Mouse (Mus musculus) kidney, adult 8-10 months (tissue): ENCODE measurements around the gene Ccdc92.

Experiments used
- DNase-seq, 2 experiments: peaks; one replicate each; pipeline ENCODE4 v3.0.0; 2022

The Ccdc92 gene

GRCm38 (mm10) chr5:124862013-124862866 is at the start of gene Ccdc92, which contains the start of gene Zfp664:
Gene Ccdc92 (minus strand): TSS chr5:124862424.
Gene Zfp664 (plus strand): TSS chr5:124862691.
- peak; percentile 95 for DNase-seq

- DNase-seq = peak; percentile 76 to 86
These were observed 46.6 kb upstream of the Ccdc92 start for GRCm38 (mm10) chr5:124908860-124909259.

GRCm38 (mm10) chr5:124906890-124907289 is 44.7 kb upstream of the Ccdc92 start:
- no peak for DNase-seq

- no peak for DNase-seq
These were observed 41.6 kb upstream of the Ccdc92 start for GRCm38 (mm10) chr5:124903852-124904251.

GRCm38 (mm10) chr5:124902195-124902594 is 40.0 kb upstream of the Ccdc92 start:
- DNase-seq = no peak

GRCm38 (mm10) chr5:124901675-124902074 is 39.5 kb upstream of the Ccdc92 start:
- DNase-seq = no peak

- DNase-seq = no peak
These were observed 38.7 kb upstream of the Ccdc92 start for GRCm38 (mm10) chr5:124900738-124901490.

- DNase-seq = peak; percentile 60 to 83
These were observed 37.9 kb upstream of the Ccdc92 start for GRCm38 (mm10) chr5:124899945-124900631.

GRCm38 (mm10) chr5:124896135-124896534 is 33.9 kb upstream of the Ccdc92 start:
- DNase-seq = no peak

- DNase-seq = no peak
These were observed 29.7 kb upstream of the Ccdc92 start for GRCm38 (mm10) chr5:124891921-124892370.

- no peak for DNase-seq
These were observed 26.4 kb upstream of the Ccdc92 start for GRCm38 (mm10) chr5:124888661-124889060.

- no peak for DNase-seq
These were observed 21.7 kb upstream of the Ccdc92 start for GRCm38 (mm10) chr5:124883877-124884276.

GRCm38 (mm10) chr5:124879801-124880200 is 17.6 kb upstream of the Ccdc92 start:
- no peak for DNase-seq

GRCm38 (mm10) chr5:124879251-124879650 is 17.0 kb upstream of the Ccdc92 start:
- no peak for DNase-seq

GRCm38 (mm10) chr5:124873890-124874601 is 11.8 kb upstream of the Ccdc92 start:
- DNase-seq = no peak

- no peak for DNase-seq
These were observed 10.9 kb upstream of the Ccdc92 start for GRCm38 (mm10) chr5:124873096-124873495.

- DNase-seq = peak in 1 of 2 experiments; percentile 18
These were observed 9.8 kb upstream of the Ccdc92 start for GRCm38 (mm10) chr5:124872033-124872432.

- DNase-seq = peak; percentile 45 to 72
These were observed 6.8 kb upstream of the Ccdc92 start for GRCm38 (mm10) chr5:124868981-124869380.

- DNase-seq = peak; percentile 20 to 34
These were observed 882 bp upstream of the Ccdc92 start for GRCm38 (mm10) chr5:124862871-124863741.

- peak in 1 of 2 experiments; percentile 21 for DNase-seq
These were observed 761 bp downstream of the Ccdc92 start for GRCm38 (mm10) chr5:124861463-124861862.

- no peak for DNase-seq
These were observed 2.2 kb downstream of the Ccdc92 start for GRCm38 (mm10) chr5:124860013-124860412.
